Mouse (Mus musculus): ENCODE results near the gene Zfp319. TPM values are rescaled to one million over a fixed set of nuclear protein-coding genes. Genes with fewer than 3 reads are reported as not detected.

Gene Zfp319
- polyA plus RNA-seq, 1 experiment from 2014 or later = 4.4 TPM

- Histone ChIP-seq H3K9ac (ENCODE audit: low read depth, low read length) (no peak overlapping the region), H3K9me3 (replicated peaks; ENCODE audit: control insufficient read depth, low read length) (no peaks in the 10 kb centered on the region), H3K27me3 (ENCODE audit: control insufficient read depth, insufficient read depth, low read length) (no peaks in the 10 kb centered on the region; the same call in 1 of the 2 replicates), H3K4me1 (ENCODE audit: control insufficient read depth, insufficient read depth, low read length) (peaks cover 9% of the 10 kb centered on the region), H3K27ac (ENCODE audit: low read depth, low read length) (no peak overlapping the region), H3K36me3 (ENCODE audit: control insufficient read depth, insufficient read depth, low read length) (no peaks in the 10 kb centered on the region; the same call in none of the 2 replicates), H3K4me2 (no peak overlapping the region), H3K4me3 (ENCODE audit: low read depth, low read length) (no peak overlapping the region)
- no peak for ATAC-seq (replicated peaks; ENCODE audit: insufficient number of reproducible peaks, low FRiP score, low TSS enrichment)
- WGBS (ENCODE audit: insufficient replicate concordance) = 73% methylated on average over 6 of the region's 6 CpGs
Measured at GRCm38 (mm10) chr8:95344668-95345067, 12.9 kb upstream of the Zfp319 start.

- no peak for ATAC-seq (replicated peaks; ENCODE audit: insufficient number of reproducible peaks, low FRiP score, low TSS enrichment)
- Histone ChIP-seq H3K4me3 (ENCODE audit: low read depth, low read length) (no peak overlapping the region), H3K9me3 (replicated peaks; ENCODE audit: control insufficient read depth, low read length) (no peaks in the 10 kb centered on the region), H3K4me2 (no peak overlapping the region), H3K36me3 (ENCODE audit: control insufficient read depth, insufficient read depth, low read length) (peaks cover 3% of the 10 kb centered on the region), H3K9ac (ENCODE audit: low read depth, low read length) (no peak overlapping the region), H3K27me3 (ENCODE audit: control insufficient read depth, insufficient read depth, low read length) (no peaks in the 10 kb centered on the region), H3K27ac (ENCODE audit: low read depth, low read length) (no peak overlapping the region), H3K4me1 (ENCODE audit: control insufficient read depth, insufficient read depth, low read length) (no peaks in the 10 kb centered on the region; the same call in 1 of the 2 replicates)
- 66% methylated on average over 5 of the region's 5 CpGs for WGBS (ENCODE audit: insufficient replicate concordance)
Measured at GRCm38 (mm10) chr8:95341721-95342120, 10.0 kb upstream of the Zfp319 start.

GRCm38 (mm10) chr8:95336363-95336762 is 4.6 kb upstream of the Zfp319 start:
- no peak overlapping the region for H3K4me3 ChIP-seq (ENCODE audit: low read depth, low read length)
- no peak overlapping the region for H3K9ac ChIP-seq (ENCODE audit: low read depth, low read length)
- H3K27me3 ChIP-seq (ENCODE audit: control insufficient read depth, insufficient read depth, low read length) = no peaks in the 10 kb centered on the region
- no peak overlapping the region for H3K4me2 ChIP-seq
- no peaks in the 10 kb centered on the region for H3K9me3 ChIP-seq (replicated peaks; ENCODE audit: control insufficient read depth, low read length)
- H3K4me1 ChIP-seq (ENCODE audit: control insufficient read depth, insufficient read depth, low read length) = no peaks in the 10 kb centered on the region
- H3K27ac ChIP-seq (ENCODE audit: low read depth, low read length) = no peak overlapping the region
- H3K36me3 ChIP-seq (ENCODE audit: control insufficient read depth, insufficient read depth, low read length) = peaks cover 6% of the 10 kb centered on the region
- no peak for ATAC-seq (replicated peaks; ENCODE audit: insufficient number of reproducible peaks, low FRiP score, low TSS enrichment)

GRCm38 (mm10) chr8:95335706-95336105 is 4.0 kb upstream of the Zfp319 start:
- no peak for ATAC-seq (replicated peaks; ENCODE audit: insufficient number of reproducible peaks, low FRiP score, low TSS enrichment)

GRCm38 (mm10) chr8:95332437-95333199 is 868 bp upstream of the Zfp319 start:
- peak overlapping the region; percentile 85 for H3K4me3 ChIP-seq (ENCODE audit: low read depth, low read length)
- peak; percentile 4; the same call in 1 of the 2 replicates for ATAC-seq (replicated peaks; ENCODE audit: insufficient number of reproducible peaks, low FRiP score, low TSS enrichment)
- peaks cover 11% of the 10 kb centered on the region for H3K4me1 ChIP-seq (ENCODE audit: control insufficient read depth, insufficient read depth, low read length)
- H3K27ac ChIP-seq (ENCODE audit: low read depth, low read length) = peak overlapping the region; percentile 99
- H3K36me3 ChIP-seq (ENCODE audit: control insufficient read depth, insufficient read depth, low read length) = peaks cover 22% of the 10 kb centered on the region
- peak overlapping the region; percentile 89 for H3K4me2 ChIP-seq
- H3K27me3 ChIP-seq (ENCODE audit: control insufficient read depth, insufficient read depth, low read length) = no peaks in the 10 kb centered on the region
- H3K9me3 ChIP-seq (replicated peaks; ENCODE audit: control insufficient read depth, low read length) = no peaks in the 10 kb centered on the region
- peak overlapping the region; percentile 92 for H3K9ac ChIP-seq (ENCODE audit: low read depth, low read length)
- WGBS (ENCODE audit: insufficient replicate concordance) = 25% methylated on average over 21 of the region's 21 CpGs

More at GRCm38 (mm10) chr8:95335706-95336105, 4.0 kb upstream of the Zfp319 start:
- H3K27ac ChIP-seq (ENCODE audit: low read depth, low read length) = no peak overlapping the region
- H3K9me3 ChIP-seq (replicated peaks; ENCODE audit: control insufficient read depth, low read length) = no peaks in the 10 kb centered on the region
- no peak overlapping the region for H3K9ac ChIP-seq (ENCODE audit: low read depth, low read length)
- H3K27me3 ChIP-seq (ENCODE audit: control insufficient read depth, insufficient read depth, low read length) = no peaks in the 10 kb centered on the region
- H3K4me3 ChIP-seq (ENCODE audit: low read depth, low read length) = no peak overlapping the region
- H3K4me1 ChIP-seq (ENCODE audit: control insufficient read depth, insufficient read depth, low read length) = peaks cover 1% of the 10 kb centered on the region
- 86% methylated on average over 1 of the region's 1 CpGs for WGBS (ENCODE audit: insufficient replicate concordance)
- peaks cover 6% of the 10 kb centered on the region for H3K36me3 ChIP-seq (ENCODE audit: control insufficient read depth, insufficient read depth, low read length)
- no peak overlapping the region for H3K4me2 ChIP-seq

- under 1% methylated on average over 38 of the region's 38 CpGs for WGBS (ENCODE audit: insufficient replicate concordance)
- peak; percentile 21 for ATAC-seq (replicated peaks; ENCODE audit: insufficient number of reproducible peaks, low FRiP score, low TSS enrichment)
- H3K36me3 ChIP-seq (ENCODE audit: control insufficient read depth, insufficient read depth, low read length) = peaks cover 34% of the 10 kb centered on the region
Measured at GRCm38 (mm10) chr8:95331156-95331719, 512 bp downstream of the Zfp319 start.

GRCm38 (mm10) chr8:95330367-95330766 is 1.4 kb downstream of the Zfp319 start:
- Histone ChIP-seq H3K4me2 (peak overlapping the region; percentile 89), H3K4me3 (ENCODE audit: low read depth, low read length) (peak overlapping the region; percentile 85), H3K9me3 (replicated peaks; ENCODE audit: control insufficient read depth, low read length) (no peaks in the 10 kb centered on the region), H3K9ac (ENCODE audit: low read depth, low read length) (peak overlapping the region; percentile 92), H3K4me1 (ENCODE audit: control insufficient read depth, insufficient read depth, low read length) (peaks cover 17% of the 10 kb centered on the region), H3K27me3 (ENCODE audit: control insufficient read depth, insufficient read depth, low read length) (no peaks in the 10 kb centered on the region), H3K36me3 (ENCODE audit: control insufficient read depth, insufficient read depth, low read length) (peaks cover 34% of the 10 kb centered on the region), H3K27ac (ENCODE audit: low read depth, low read length) (no peak overlapping the region)
- 43% methylated on average over 1 of the region's 1 CpGs for WGBS (ENCODE audit: insufficient replicate concordance)
- ATAC-seq (replicated peaks; ENCODE audit: insufficient number of reproducible peaks, low FRiP score, low TSS enrichment) = no peak

More at GRCm38 (mm10) chr8:95331156-95331719, 512 bp downstream of the Zfp319 start:
- Histone ChIP-seq H3K4me3 (ENCODE audit: low read depth, low read length) (peak overlapping the region; percentile 85), H3K9ac (ENCODE audit: low read depth, low read length) (peak overlapping the region; percentile 92), H3K9me3 (replicated peaks; ENCODE audit: control insufficient read depth, low read length) (no peaks in the 10 kb centered on the region), H3K27me3 (ENCODE audit: control insufficient read depth, insufficient read depth, low read length) (no peaks in the 10 kb centered on the region), H3K4me2 (peak overlapping the region; percentile 89), H3K27ac (ENCODE audit: low read depth, low read length) (peak overlapping the region; percentile 99), H3K4me1 (ENCODE audit: control insufficient read depth, insufficient read depth, low read length) (peaks cover 11% of the 10 kb centered on the region)

GRCm38 (mm10) chr8:95327866-95328465 is 3.8 kb downstream of the Zfp319 start:
- peaks cover 40% of the 10 kb centered on the region for H3K36me3 ChIP-seq (ENCODE audit: control insufficient read depth, insufficient read depth, low read length)

More at GRCm38 (mm10) chr8:95327866-95328465, 3.8 kb downstream of the Zfp319 start:
- WGBS (ENCODE audit: insufficient replicate concordance) = 79% methylated on average over 46 of the region's 46 CpGs
- Histone ChIP-seq H3K27ac (ENCODE audit: low read depth, low read length) (no peak overlapping the region), H3K9ac (ENCODE audit: low read depth, low read length) (no peak overlapping the region), H3K9me3 (replicated peaks; ENCODE audit: control insufficient read depth, low read length) (no peaks in the 10 kb centered on the region), H3K4me1 (ENCODE audit: control insufficient read depth, insufficient read depth, low read length) (peaks cover 28% of the 10 kb centered on the region), H3K27me3 (ENCODE audit: control insufficient read depth, insufficient read depth, low read length) (no peaks in the 10 kb centered on the region), H3K4me3 (ENCODE audit: low read depth, low read length) (no peak overlapping the region), H3K4me2 (no peak overlapping the region)
- no peak for ATAC-seq (replicated peaks; ENCODE audit: insufficient number of reproducible peaks, low FRiP score, low TSS enrichment)
